Mouse (Mus musculus) heart, postnatal 0 days (tissue): ENCODE measurements around the gene Tbl2.

ENCODE experiments used
- CTCF ChIP-seq: IDR thresholded peaks from 2 replicates; pipeline ENCODE4 v1.5.1; 2016; ENCODE audit warnings: antibody characterized with exemption, control low read depth, low read depth
- EP300 ChIP-seq: IDR thresholded peaks from 2 replicates; pipeline ENCODE4 v1.6.1; 2016; ENCODE audit warnings: antibody characterized with exemption, low read depth

- no peak for TF ChIP-seq CTCF
- no peak for TF ChIP-seq EP300
Measured at GRCm38 (mm10) chr5:135161221-135161620, 11.8 kb downstream of the Tbl2 start.
